Mouse (Mus musculus): ENCODE data around the gene Racgap1. TPM values are rescaled to one million over a fixed set of nuclear protein-coding genes. Genes with fewer than 3 reads are reported as not detected.

Gene Racgap1
- polyA plus RNA-seq, 1 experiment from 2014 or later, result 113 TPM

- H3K27me3 ChIP-seq (ENCODE audit: control insufficient read depth, insufficient read depth, low read length), result peaks cover 11% of the 10 kb centered on the region; the same call in 1 of the 2 replicates
- no peak overlapping the region for H3K27ac ChIP-seq (ENCODE audit: low read depth, low read length)
- no peaks in the 10 kb centered on the region for H3K36me3 ChIP-seq (ENCODE audit: control insufficient read depth, insufficient read depth, low read length)
- no peak overlapping the region for H3K4me3 ChIP-seq (ENCODE audit: low read length)
- H3K4me1 ChIP-seq (ENCODE audit: control insufficient read depth, insufficient read depth, low read length), result peaks cover 31% of the 10 kb centered on the region
- H3K9me3 ChIP-seq (ENCODE audit: control insufficient read depth, low read length), result no peaks in the 10 kb centered on the region
- H3K4me2 ChIP-seq (replicated peaks; ENCODE audit: low read depth, low read length), result no peak overlapping the region
- WGBS, result 55% methylated on average over 17 of the region's 17 CpGs
- ATAC-seq (ENCODE audit: low FRiP score, low TSS enrichment), result no peak
- no peak overlapping the region for H3K9ac ChIP-seq (ENCODE audit: low read depth, low read length)
Measured at GRCm38 (mm10) chr15:99602206-99602820, 49.1 kb downstream of the Racgap1 start.

DNA sequence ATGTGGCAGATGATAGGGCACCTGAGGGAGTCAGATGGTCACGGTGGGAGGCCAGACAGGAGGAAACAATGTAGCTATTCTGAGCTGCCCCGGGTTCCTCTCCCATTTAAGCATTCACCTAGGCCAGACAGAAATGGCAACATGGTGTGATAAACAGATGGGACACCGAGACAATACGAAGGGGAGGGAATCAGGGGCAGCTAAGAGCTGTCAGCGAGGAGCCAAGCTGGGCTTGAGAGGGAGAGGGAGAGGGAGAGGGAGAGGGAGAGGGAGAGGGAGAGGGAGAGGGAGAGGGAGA, 49.7 kb downstream of the Racgap1 start:
- H3K27ac ChIP-seq (ENCODE audit: low read depth, low read length), result no peak overlapping the region
- H3K9ac ChIP-seq (ENCODE audit: low read depth, low read length), result no peak overlapping the region
- H3K27me3 ChIP-seq (ENCODE audit: control insufficient read depth, insufficient read depth, low read length), result peaks cover 11% of the 10 kb centered on the region; the same call in 1 of the 2 replicates
- H3K9me3 ChIP-seq (ENCODE audit: control insufficient read depth, low read length), result no peaks in the 10 kb centered on the region
- peaks cover 26% of the 10 kb centered on the region for H3K4me1 ChIP-seq (ENCODE audit: control insufficient read depth, insufficient read depth, low read length)
- no peak for ATAC-seq (ENCODE audit: low FRiP score, low TSS enrichment)
- H3K4me3 ChIP-seq (ENCODE audit: low read length), result no peak overlapping the region
- no peak overlapping the region for H3K4me2 ChIP-seq (replicated peaks; ENCODE audit: low read depth, low read length)
- WGBS, result 18% methylated on average over 4 of the region's 5 CpGs
- H3K36me3 ChIP-seq (ENCODE audit: control insufficient read depth, insufficient read depth, low read length), result no peaks in the 10 kb centered on the region

- Histone ChIP-seq H3K36me3 (ENCODE audit: control insufficient read depth, insufficient read depth, low read length) (no peaks in the 10 kb centered on the region), H3K4me3 (ENCODE audit: low read length) (no peak within 1 kb of the TSS), H3K27me3 (ENCODE audit: control insufficient read depth, insufficient read depth, low read length) (peaks cover 11% of the 10 kb centered on the region; the same call in 1 of the 2 replicates), H3K4me1 (ENCODE audit: control insufficient read depth, insufficient read depth, low read length) (peaks cover 26% of the 10 kb centered on the region), H3K4me2 (replicated peaks; ENCODE audit: low read depth, low read length) (no peak within 1 kb of the TSS; the same call in 1 of the 2 replicates), H3K27ac (ENCODE audit: low read depth, low read length) (no peak within 1 kb of the TSS), H3K9me3 (ENCODE audit: control insufficient read depth, low read length) (no peaks in the 10 kb centered on the region), H3K9ac (ENCODE audit: low read depth, low read length) (no peak within 1 kb of the TSS)
- WGBS, result 41% methylated on average over 22 of the region's 22 CpGs
- ATAC-seq (ENCODE audit: low FRiP score, low TSS enrichment), result no peak
Measured at GRCm38 (mm10) chr15:99600986-99601822, 50.3 kb downstream of the Racgap1 start, which contains the start of gene Aqp6. TSS of gene Aqp6 (plus strand) at chr15:99601400.

GRCm38 (mm10) chr15:99599245-99600070, 52.0 kb downstream of the Racgap1 start:
- WGBS, result 53% methylated on average over 17 of the region's 17 CpGs
- H3K9ac ChIP-seq (ENCODE audit: low read depth, low read length), result no peak overlapping the region
- H3K9me3 ChIP-seq (ENCODE audit: control insufficient read depth, low read length), result no peaks in the 10 kb centered on the region
- H3K4me2 ChIP-seq (replicated peaks; ENCODE audit: low read depth, low read length), result no peak overlapping the region
- ATAC-seq (ENCODE audit: low FRiP score, low TSS enrichment), result no peak
- H3K27ac ChIP-seq (ENCODE audit: low read depth, low read length), result no peak overlapping the region
- peaks cover 26% of the 10 kb centered on the region for H3K4me1 ChIP-seq (ENCODE audit: control insufficient read depth, insufficient read depth, low read length)
- H3K36me3 ChIP-seq (ENCODE audit: control insufficient read depth, insufficient read depth, low read length), result no peaks in the 10 kb centered on the region
- H3K27me3 ChIP-seq (ENCODE audit: control insufficient read depth, insufficient read depth, low read length), result peaks cover 24% of the 10 kb centered on the region
- H3K4me3 ChIP-seq (ENCODE audit: low read length), result no peak overlapping the region

DNA sequence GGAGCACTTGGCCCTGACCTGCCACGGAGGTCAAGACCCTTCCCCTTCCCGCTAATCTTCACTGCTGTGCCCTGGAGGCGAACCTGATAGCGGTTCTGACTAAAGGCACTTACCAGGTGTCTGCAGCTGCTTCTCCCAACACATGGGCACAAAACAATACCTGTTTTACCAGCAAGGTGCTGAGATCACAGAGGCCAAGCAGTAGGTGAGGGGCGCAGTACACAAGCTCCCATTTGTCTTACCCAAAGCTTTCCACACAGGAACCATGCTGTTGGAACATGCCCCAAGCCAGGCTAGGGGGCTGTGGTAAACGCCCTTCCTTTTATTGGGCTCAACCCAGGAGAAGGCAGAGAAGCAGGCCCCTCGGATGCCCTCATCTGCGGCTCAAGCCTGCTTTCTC, 53.9 kb downstream of the Racgap1 start:
- peaks cover 42% of the 10 kb centered on the region for H3K27me3 ChIP-seq (ENCODE audit: control insufficient read depth, insufficient read depth, low read length)
- H3K9me3 ChIP-seq (ENCODE audit: control insufficient read depth, low read length), result no peaks in the 10 kb centered on the region
- ATAC-seq (ENCODE audit: low FRiP score, low TSS enrichment), result no peak
- H3K4me2 ChIP-seq (replicated peaks; ENCODE audit: low read depth, low read length), result no peak overlapping the region
- WGBS, result 49% methylated on average over 8 of the region's 8 CpGs
- peaks cover 23% of the 10 kb centered on the region for H3K4me1 ChIP-seq (ENCODE audit: control insufficient read depth, insufficient read depth, low read length)
- no peak overlapping the region for H3K4me3 ChIP-seq (ENCODE audit: low read length)
- H3K9ac ChIP-seq (ENCODE audit: low read depth, low read length), result no peak overlapping the region
- H3K36me3 ChIP-seq (ENCODE audit: control insufficient read depth, insufficient read depth, low read length), result no peaks in the 10 kb centered on the region
- no peak overlapping the region for H3K27ac ChIP-seq (ENCODE audit: low read depth, low read length)

- no peak overlapping the region for H3K27ac ChIP-seq (ENCODE audit: low read depth, low read length)
- peaks cover 50% of the 10 kb centered on the region for H3K27me3 ChIP-seq (ENCODE audit: control insufficient read depth, insufficient read depth, low read length)
- no peak overlapping the region for H3K4me2 ChIP-seq (replicated peaks; ENCODE audit: low read depth, low read length)
- WGBS, result 63% methylated on average over 7 of the region's 7 CpGs
- peaks cover 18% of the 10 kb centered on the region; the same call in 1 of the 2 replicates for H3K4me1 ChIP-seq (ENCODE audit: control insufficient read depth, insufficient read depth, low read length)
- no peak overlapping the region for H3K9ac ChIP-seq (ENCODE audit: low read depth, low read length)
- ATAC-seq (ENCODE audit: low FRiP score, low TSS enrichment), result no peak; the same call in 1 of the 2 replicates
- H3K36me3 ChIP-seq (ENCODE audit: control insufficient read depth, insufficient read depth, low read length), result no peaks in the 10 kb centered on the region
- H3K4me3 ChIP-seq (ENCODE audit: low read length), result no peak overlapping the region
- H3K9me3 ChIP-seq (ENCODE audit: control insufficient read depth, low read length), result no peaks in the 10 kb centered on the region
Measured at GRCm38 (mm10) chr15:99596841-99597240, 54.6 kb downstream of the Racgap1 start.

DNA sequence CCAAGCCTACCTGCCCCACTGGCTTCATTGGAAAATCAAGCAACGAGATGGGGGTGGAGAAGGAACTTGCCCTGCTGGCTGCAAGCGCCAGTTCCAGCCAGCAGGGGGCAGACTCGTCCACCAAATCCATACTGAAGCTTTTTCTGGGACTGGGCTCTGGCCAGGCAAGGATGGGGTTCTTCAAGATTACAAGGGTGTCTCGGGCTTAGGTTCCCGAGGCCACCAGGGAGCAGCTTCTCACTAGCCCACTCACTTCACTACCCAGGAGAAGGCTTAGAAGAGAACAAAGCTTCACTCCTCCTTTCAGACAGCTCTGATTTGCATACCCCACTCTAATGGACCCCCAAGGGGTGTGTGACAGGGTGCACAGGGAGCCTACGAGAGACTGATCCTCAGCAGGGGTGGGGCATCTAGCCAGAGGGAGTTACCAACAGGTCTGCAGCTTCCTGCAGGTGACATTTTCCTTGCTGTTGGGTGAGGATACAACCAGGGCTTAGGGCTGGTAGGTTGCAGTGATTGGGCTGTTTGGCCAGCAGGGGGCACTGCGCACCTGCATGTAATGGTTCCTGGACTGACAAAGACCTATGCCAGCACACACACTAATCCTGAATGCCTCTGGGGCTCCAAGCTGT, 55.3 kb downstream of the Racgap1 start:
- Histone ChIP-seq H3K4me2 (replicated peaks; ENCODE audit: low read depth, low read length) (no peak overlapping the region), H3K27ac (ENCODE audit: low read depth, low read length) (no peak overlapping the region), H3K9ac (ENCODE audit: low read depth, low read length) (no peak overlapping the region), H3K27me3 (ENCODE audit: control insufficient read depth, insufficient read depth, low read length) (peaks cover 56% of the 10 kb centered on the region), H3K4me1 (ENCODE audit: control insufficient read depth, insufficient read depth, low read length) (peaks cover 12% of the 10 kb centered on the region; the same call in 1 of the 2 replicates), H3K9me3 (ENCODE audit: control insufficient read depth, low read length) (no peaks in the 10 kb centered on the region), H3K4me3 (ENCODE audit: low read length) (no peak overlapping the region), H3K36me3 (ENCODE audit: control insufficient read depth, insufficient read depth, low read length) (no peaks in the 10 kb centered on the region)
- 0% methylated on average over 7 of the region's 7 CpGs for whole genome bisulfite sequencing
- peak; percentile 82 for ATAC-seq (ENCODE audit: low FRiP score, low TSS enrichment)

GRCm38 (mm10) chr15:99594951-99595350, 56.5 kb downstream of the Racgap1 start:
- Histone ChIP-seq H3K4me3 (ENCODE audit: low read length) (no peak overlapping the region), H3K36me3 (ENCODE audit: control insufficient read depth, insufficient read depth, low read length) (no peaks in the 10 kb centered on the region), H3K4me2 (replicated peaks; ENCODE audit: low read depth, low read length) (no peak overlapping the region), H3K9me3 (ENCODE audit: control insufficient read depth, low read length) (no peaks in the 10 kb centered on the region), H3K4me1 (ENCODE audit: control insufficient read depth, insufficient read depth, low read length) (0 out of 2 replicates have a peak, but pooled peaks cover 5% of the 10 kb centered on the region), H3K27ac (ENCODE audit: low read depth, low read length) (no peak overlapping the region), H3K9ac (ENCODE audit: low read depth, low read length) (no peak overlapping the region), H3K27me3 (ENCODE audit: control insufficient read depth, insufficient read depth, low read length) (peaks cover 62% of the 10 kb centered on the region)
- 84% methylated on average over 10 of the region's 10 CpGs for WGBS
- ATAC-seq (ENCODE audit: low FRiP score, low TSS enrichment), result no peak
